In genomic region chr15:98871916-98872888, GRCm38 (mm10) we compare ENCODE assay signal across 8 mouse cellular contexts. TPM values are rescaled to one million over a fixed set of nuclear protein-coding genes. Genes with fewer than 3 reads are reported as not detected.
DNase-seq lines count a peak whose midpoint lies in the region; ATAC-seq and TF ChIP-seq lines count a peak whose summit lies in the region.

No protein-coding gene starts in this region.

- no peak for TF ChIP-seq POLR2A in bone marrow, adult 2 months (IDR thresholded peaks at IDR 0.05; ENCODE audit: borderline replicate concordance, control insufficient read depth, low read depth, low read length)

- 0 out of 2 replicates have a peak, but pooled peaks have one; percentile 1 for TF ChIP-seq CTCF in bone marrow, adult 2 months (IDR thresholded peaks at IDR 0.05; ENCODE audit: control insufficient read depth, insufficient read depth, low read length)

- DNase-seq in 416B (ENCODE audit: low read depth) (peak; percentile 96), liver (peak; percentile 94)
- peak; percentile 92 for DNase-seq in heart, adult 8-10 months (ENCODE audit: low spot score)
- DNase-seq in spleen, postnatal 4 days (ENCODE audit: low spot score in 2 of 2) = peak; percentile 89 to 94

- peak overlapping the region; percentile 100 for H3K9ac ChIP-seq in embryonic facial prominence, embryonic 15.5 days
- peak overlapping the region; percentile 98 for H3K9ac ChIP-seq in kidney, embryonic 14.5 days (ENCODE audit: low read depth, low read length)

- no peaks in the 10 kb centered on the region for H3K36me3 ChIP-seq in embryonic facial prominence, embryonic 15.5 days
- H3K36me3 ChIP-seq in kidney, embryonic 14.5 days (ENCODE audit: control insufficient read depth, insufficient read depth, low read length) = peaks cover 3% of the 10 kb centered on the region; the same call in 1 of the 2 replicates

- H3K9me3 ChIP-seq in embryonic facial prominence, embryonic 15.5 days (replicated peaks) = no peaks in the 10 kb centered on the region
- no peaks in the 10 kb centered on the region for H3K9me3 ChIP-seq in kidney, embryonic 14.5 days (ENCODE audit: control insufficient read depth, low read length)

- H3K4me1 ChIP-seq in bone marrow, adult 2 months (ENCODE audit: control insufficient read depth, insufficient read depth, low read length) = peaks cover 4% of the 10 kb centered on the region
- peaks cover 36% of the 10 kb centered on the region for H3K4me1 ChIP-seq in embryonic facial prominence, embryonic 15.5 days
- H3K4me1 ChIP-seq in kidney, embryonic 14.5 days (ENCODE audit: control insufficient read depth, insufficient read depth, low read length) = peaks cover 26% of the 10 kb centered on the region

- peak overlapping the region; percentile 90 for H3K27ac ChIP-seq in bone marrow, adult 2 months (ENCODE audit: control insufficient read depth, insufficient read depth, low read depth, low read length, poor library complexity)
- peak overlapping the region; percentile 99 for H3K27ac ChIP-seq in embryonic facial prominence, embryonic 15.5 days (replicated peaks)
- H3K27ac ChIP-seq in kidney, embryonic 14.5 days (ENCODE audit: low read depth, low read length) = peak overlapping the region; percentile 95

- H3K4me2 ChIP-seq in embryonic facial prominence, embryonic 15.5 days (replicated peaks) = peak overlapping the region; percentile 88
- peak overlapping the region; percentile 92 for H3K4me2 ChIP-seq in kidney, embryonic 14.5 days (replicated peaks; ENCODE audit: low read depth, low read length)

- H3K4me3 ChIP-seq in bone marrow, adult 2 months (replicated peaks; ENCODE audit: control insufficient read depth, low read depth, low read length) = peak overlapping the region; percentile 72
- peak overlapping the region; percentile 99 for H3K4me3 ChIP-seq in embryonic facial prominence, embryonic 15.5 days (replicated peaks)
- H3K4me3 ChIP-seq in kidney, embryonic 14.5 days (ENCODE audit: low read length) = peak overlapping the region; percentile 70

- no peaks in the 10 kb centered on the region for H3K27me3 ChIP-seq in embryonic facial prominence, embryonic 15.5 days
- H3K27me3 ChIP-seq in kidney, embryonic 14.5 days (ENCODE audit: control insufficient read depth, insufficient read depth, low read length) = no peaks in the 10 kb centered on the region

- 1% methylated on average over 51 of the region's 51 CpGs for WGBS in bone marrow, adult 2 months
- WGBS in embryonic facial prominence, embryonic 15.5 days = under 1% methylated on average over 51 of the region's 51 CpGs
- 2% methylated on average over 51 of the region's 51 CpGs for WGBS in kidney, embryonic 14.5 days

- peak; percentile 86 for ATAC-seq in embryonic facial prominence, embryonic 15.5 days (ENCODE audit: insufficient number of reproducible peaks, low FRiP score, low TSS enrichment, low read depth)
- ATAC-seq in kidney, embryonic 14.5 days (ENCODE audit: low FRiP score, low TSS enrichment) = peak; percentile 85
- peak; percentile 82 for ATAC-seq in monocyte, adult 5-6 weeks (replicated peaks; ENCODE audit: insufficient number of reproducible peaks, low FRiP score, low TSS enrichment, poor library complexity, severe bottlenecking)

RNA-seq across cellular contexts. Expression of gene Kmt2d, which starts 1.2 kb away (rescaled TPM):
- 67.1 and 105 TPM in 2 replicates for polyA plus RNA-seq in bone marrow, adult 2 months (2011; ENCODE audit: insufficient read depth, insufficient read length, low replicate concordance, missing spikeins)
- polyA plus RNA-seq in embryonic facial prominence, embryonic 15.5 days (2015; fragmentation: Nextera tagmentation; extraction: Ambion mirVana) = 14.1 and 14.9 TPM in 2 replicates
- 10 to 100 TPM; 54.7 to 66.1 (median 59.8) TPM for total RNA-seq in heart, adult 8-10 months (2022)
- polyA plus RNA-seq in kidney, embryonic 14.5 days (2014; fragmentation: Nextera tagmentation; extraction: Ambion mirVana) = 17.5 and 21.4 TPM in 2 replicates
- total RNA-seq in monocyte, adult 5-6 weeks (2017) = 39.4 to 138 TPM (median 45.1 TPM) in 3 replicates

RNA-seq across cellular contexts. Expression of gene Rhebl1, which starts 22.1 kb away (rescaled TPM):
- polyA plus RNA-seq in bone marrow, adult 2 months (2011; ENCODE audit: insufficient read depth, insufficient read length, low replicate concordance, missing spikeins) = 9.6 and 9.8 TPM in 2 replicates
- 13.2 and 17.3 TPM in 2 replicates for polyA plus RNA-seq in embryonic facial prominence, embryonic 15.5 days (2015; fragmentation: Nextera tagmentation; extraction: Ambion mirVana)
- total RNA-seq in heart, adult 8-10 months (2022) = 1 to 10 TPM; 1.2 to 2.8 (median 1.9) TPM
- 14.4 and 22.4 TPM in 2 replicates for polyA plus RNA-seq in kidney, embryonic 14.5 days (2014; fragmentation: Nextera tagmentation; extraction: Ambion mirVana)
- 6.0 to 15.1 TPM (median 14.2 TPM) in 3 replicates for total RNA-seq in monocyte, adult 5-6 weeks (2017)

RNA-seq across cellular contexts. Expression of gene Dhh, which starts 26.1 kb away (rescaled TPM):
- 0.60 TPM in 1 of 2 replicates, not detected in the other for polyA plus RNA-seq in bone marrow, adult 2 months (2011; ENCODE audit: insufficient read depth, insufficient read length, low replicate concordance, missing spikeins)
- 1.7 and 2.4 TPM in 2 replicates for polyA plus RNA-seq in embryonic facial prominence, embryonic 15.5 days (2015; fragmentation: Nextera tagmentation; extraction: Ambion mirVana)
- total RNA-seq in heart, adult 8-10 months (2022) = 1 to 10 TPM in 2 of 4 experiments, under 1 TPM in 2; 0.72 to 1.6 (median 1.0) TPM
- polyA plus RNA-seq in kidney, embryonic 14.5 days (2014; fragmentation: Nextera tagmentation; extraction: Ambion mirVana) = 0.54 and 0.84 TPM in 2 replicates
- 0.19 TPM in 1 of 3 replicates, not detected in the others for total RNA-seq in monocyte, adult 5-6 weeks (2017)

RNA-seq across cellular contexts. Expression of gene Prkag1, which starts 40.9 kb away (rescaled TPM):
- 64.8 and 107 TPM in 2 replicates for polyA plus RNA-seq in bone marrow, adult 2 months (2011; ENCODE audit: insufficient read depth, insufficient read length, low replicate concordance, missing spikeins)
- polyA plus RNA-seq in embryonic facial prominence, embryonic 15.5 days (2015; fragmentation: Nextera tagmentation; extraction: Ambion mirVana) = 90.5 and 91.9 TPM in 2 replicates
- total RNA-seq in heart, adult 8-10 months (2022) = 100 to 1,000 TPM in 2 of 4 experiments, 10 to 100 TPM in 2; 96.7 to 129 (median 109) TPM
- polyA plus RNA-seq in kidney, embryonic 14.5 days (2014; fragmentation: Nextera tagmentation; extraction: Ambion mirVana) = 67.8 and 83.7 TPM in 2 replicates
- 128 to 132 TPM (median 132 TPM) in 3 replicates for total RNA-seq in monocyte, adult 5-6 weeks (2017)

RNA-seq across cellular contexts. Expression of gene Lmbr1l, which starts 45.8 kb away (rescaled TPM):
- polyA plus RNA-seq in bone marrow, adult 2 months (2011; ENCODE audit: insufficient read depth, insufficient read length, low replicate concordance, missing spikeins) = 32.7 and 73.3 TPM in 2 replicates
- polyA plus RNA-seq in embryonic facial prominence, embryonic 15.5 days (2015; fragmentation: Nextera tagmentation; extraction: Ambion mirVana) = 21.7 and 22.0 TPM in 2 replicates
- total RNA-seq in heart, adult 8-10 months (2022) = 10 to 100 TPM in 2 of 4 experiments, 1 to 10 TPM in 2; 7.3 to 12.2 (median 10.0) TPM
- 5.5 and 8.6 TPM in 2 replicates for polyA plus RNA-seq in kidney, embryonic 14.5 days (2014; fragmentation: Nextera tagmentation; extraction: Ambion mirVana)
- 54.7 to 97.4 TPM (median 92.2 TPM) in 3 replicates for total RNA-seq in monocyte, adult 5-6 weeks (2017)

Comparison
In these comparisons a context has a peak if more than half of its experiments do, and no peak if none do; other contexts are left out.
1. Peak in every context shown above with its lines: DNase-seq, ATAC-seq, H3K4me3 ChIP-seq and H3K27ac ChIP-seq.